Mouse (Mus musculus) small intestine, adult 2 months (tissue): ENCODE results near the gene Sema4d.

Experiments used
- CTCF ChIP-seq: fragments of 200-500 bp; IDR thresholded peaks from 2 replicates; pipeline ENCODE4 v1.5.1; 2012; ENCODE audit warnings: low read depth, mild to moderate bottlenecking, control low read depth, inconsistent platforms, low read length, moderate library complexity, mixed read lengths; ENCODE audit not compliant: insufficient replicate concordance, insufficient read length; ENCODE audit errors: extremely low read depth
- POLR2A ChIP-seq: fragments of 200-500 bp; IDR thresholded peaks from 2 replicates; pipeline ENCODE4 v1.6.1; 2012; ENCODE audit warnings: low read depth, mild to moderate bottlenecking, control low read depth, inconsistent platforms, low read length, moderate library complexity

GRCm38 (mm10) chr13:51642171-51642778 is 151.3 kb downstream of the Sema4d start:
- TF ChIP-seq POLR2A (no peak), CTCF (no peak)
